Mouse (Mus musculus) hindbrain, embryonic 10.5 days (tissue): ENCODE measurements around the gene Tapbp. TPM values are rescaled to one million over a fixed set of nuclear protein-coding genes. Genes with fewer than 3 reads are reported as not detected.
A peak's percentile ranks its signal among the peaks of the same experiment; 100 is the strongest.

ENCODE experiments used
- DNase-seq: peaks from one replicate; pipeline ENCODE4 v3.0.0-alpha.2; 2017; ENCODE audit warnings: low spot score
- H3K27ac ChIP-seq: fragments of 300-500 bp; sonication (generic); 2 replicates; pipeline ENCODE4 v1.5.1; 2016; ENCODE audit warnings: mild to moderate bottlenecking, moderate library complexity
- H3K27me3 ChIP-seq: fragments of 300-500 bp; sonication (generic); 2 replicates; pipeline ENCODE4 v1.6.1; 2016; ENCODE audit warnings: mild to moderate bottlenecking; ENCODE audit not compliant: poor library complexity, insufficient read depth, severe bottlenecking
- H3K36me3 ChIP-seq: fragments of 300-500 bp; sonication (generic); 2 replicates; pipeline ENCODE4 v1.6.1; 2016; ENCODE audit warnings: mild to moderate bottlenecking, moderate library complexity
- H3K4me1 ChIP-seq: fragments of 300-500 bp; sonication (generic); replicated peaks from 2 replicates; pipeline ENCODE4 v1.6.1; 2016; ENCODE audit warnings: mild to moderate bottlenecking
- H3K4me3 ChIP-seq: fragments of 300-500 bp; sonication (generic); 2 replicates; pipeline ENCODE4 v1.5.1; 2016; ENCODE audit warnings: mild to moderate bottlenecking, moderate library complexity
- H3K9me3 ChIP-seq: fragments of 300-500 bp; sonication (generic); 2 replicates; pipeline ENCODE4 v1.6.1; 2016; ENCODE audit warnings: mild to moderate bottlenecking, moderate library complexity
- WGBS: fragments of 180-500 bp; shearing (Covaris S2); methylation state at CpG from one replicate; pipeline ENCODE4 v1.1.7; 2016; 5-methylcytosine and 5-hydroxymethylcytosine counted together
- polyA plus RNA-seq: library from polyadenylated mRNA; unstranded; fragments of >200 nt; fragmentation: Nextera tagmentation; extraction: Ambion mirVana; gene quantifications from 2 replicates; pipeline ENCODE4 v1.2.1, GENCODE M21; 2016

Tapbp gene
- polyA plus RNA-seq, 1 experiment from 2014 or later, result 17.2 TPM

DNA sequence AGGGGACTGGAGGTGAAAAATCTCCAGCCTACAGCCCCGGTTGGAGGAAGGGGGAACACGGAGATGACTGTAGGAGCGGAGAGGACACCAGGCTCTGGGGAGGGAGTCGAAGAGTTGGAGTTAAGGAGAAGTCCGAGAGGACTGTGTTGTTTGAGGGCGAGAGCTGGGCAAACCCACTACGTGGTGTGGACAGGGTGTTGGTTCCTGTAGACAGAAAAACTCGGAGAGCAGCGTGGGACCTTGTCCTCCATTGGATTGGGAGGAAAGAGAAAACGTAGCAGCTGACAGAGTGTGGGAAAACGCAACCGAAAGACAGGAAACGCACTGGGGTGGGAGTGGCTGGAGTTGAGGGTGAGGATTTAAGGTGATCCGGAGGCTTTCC lies 5.8 kb upstream of the Tapbp start:
- Histone ChIP-seq H3K27ac (peak overlapping the region; percentile 92), H3K36me3 (peaks cover 46% of the 10 kb centered on the region), H3K27me3 (no peaks in the 10 kb centered on the region), H3K4me1 (peaks cover 41% of the 10 kb centered on the region), H3K9me3 (no peaks in the 10 kb centered on the region), H3K4me3 (peak overlapping the region; percentile 95)
- DNase-seq, result no peak
- WGBS, result under 1% methylated on average over 14 of the region's 14 CpGs

DNA sequence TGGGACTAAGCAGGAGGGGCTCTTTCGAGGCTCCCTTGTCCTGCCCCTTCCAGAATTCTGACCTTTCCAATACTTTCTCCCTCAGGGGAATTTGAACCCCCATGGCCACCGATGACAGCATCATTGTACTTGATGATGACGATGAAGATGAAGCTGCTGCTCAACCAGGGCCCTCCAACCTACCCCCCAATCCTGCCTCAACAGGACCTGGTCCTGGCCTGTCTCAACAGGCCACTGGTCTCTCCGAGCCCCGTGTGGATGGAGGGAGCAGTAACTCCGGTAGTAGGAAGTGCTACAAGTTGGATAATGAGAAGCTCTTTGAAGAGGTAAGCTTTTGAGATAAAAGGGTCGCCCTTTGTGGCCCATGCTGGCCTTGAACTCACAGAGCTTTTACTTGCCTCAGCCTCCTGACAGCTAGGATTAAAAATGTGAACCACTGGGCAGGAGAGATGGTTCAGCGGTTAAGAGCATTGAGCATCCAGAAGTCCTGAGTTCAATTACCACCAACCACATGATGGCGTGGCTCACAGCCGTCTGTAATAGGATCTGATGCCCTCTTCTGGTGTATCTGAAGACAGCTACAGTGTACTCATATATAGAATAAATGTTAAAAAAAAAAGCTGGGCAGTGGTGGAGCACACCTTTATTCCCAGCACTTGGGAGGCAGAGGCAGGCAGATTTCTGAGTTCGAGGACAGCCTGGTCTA lies 5.2 kb upstream of the Tapbp start:
- WGBS, result 55% methylated on average over 11 of the region's 11 CpGs
- H3K27ac ChIP-seq, result peak overlapping the region; percentile 92; the same call in 1 of the 2 replicates
- H3K9me3 ChIP-seq, result no peaks in the 10 kb centered on the region
- H3K27me3 ChIP-seq, result no peaks in the 10 kb centered on the region
- no peak for DNase-seq
- peaks cover 50% of the 10 kb centered on the region for H3K36me3 ChIP-seq
- peaks cover 47% of the 10 kb centered on the region for H3K4me1 ChIP-seq
- peak overlapping the region; percentile 95 for H3K4me3 ChIP-seq

DNA sequence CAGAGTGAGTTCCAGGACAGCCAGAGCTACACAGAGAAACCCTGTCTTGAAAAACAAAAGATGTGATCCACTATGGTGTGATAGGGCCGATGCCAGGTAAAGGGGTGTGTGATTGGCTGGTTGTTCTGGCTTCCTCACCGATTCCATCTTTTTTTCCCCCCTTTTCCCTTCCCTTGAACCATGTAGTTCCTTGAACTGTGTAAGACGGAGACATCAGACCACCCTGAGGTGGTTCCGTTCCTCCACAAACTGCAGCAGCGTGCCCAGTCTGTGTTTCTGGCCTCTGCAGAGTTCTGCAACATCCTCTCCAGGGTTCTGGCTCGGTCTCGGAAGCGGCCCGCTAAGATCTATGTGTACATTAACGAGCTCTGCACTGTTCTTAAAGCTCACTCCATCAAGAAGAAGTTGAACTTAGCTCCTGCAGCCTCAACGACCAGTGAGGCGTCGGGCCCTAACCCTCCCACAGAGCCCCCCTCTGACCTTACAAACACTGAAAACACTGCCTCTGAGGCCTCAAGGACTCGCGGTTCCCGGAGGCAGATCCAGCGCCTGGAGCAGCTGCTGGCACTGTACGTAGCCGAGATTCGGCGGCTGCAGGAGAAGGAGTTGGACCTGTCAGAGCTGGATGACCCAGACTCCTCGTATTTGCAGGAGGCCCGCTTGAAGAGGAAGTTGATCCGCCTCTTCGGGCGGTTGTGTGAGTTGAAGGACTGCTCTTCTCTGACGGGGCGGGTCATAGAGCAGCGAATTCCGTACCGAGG lies 4.5 kb upstream of the Tapbp start:
- WGBS, result 94% methylated on average over 31 of the region's 31 CpGs
- Histone ChIP-seq H3K27me3 (no peaks in the 10 kb centered on the region), H3K36me3 (peaks cover 50% of the 10 kb centered on the region), H3K27ac (no peak overlapping the region), H3K4me3 (peak overlapping the region; percentile 7; the same call in 1 of the 2 replicates), H3K4me1 (peaks cover 51% of the 10 kb centered on the region), H3K9me3 (no peaks in the 10 kb centered on the region)
- DNase-seq, result no peak

DNA sequence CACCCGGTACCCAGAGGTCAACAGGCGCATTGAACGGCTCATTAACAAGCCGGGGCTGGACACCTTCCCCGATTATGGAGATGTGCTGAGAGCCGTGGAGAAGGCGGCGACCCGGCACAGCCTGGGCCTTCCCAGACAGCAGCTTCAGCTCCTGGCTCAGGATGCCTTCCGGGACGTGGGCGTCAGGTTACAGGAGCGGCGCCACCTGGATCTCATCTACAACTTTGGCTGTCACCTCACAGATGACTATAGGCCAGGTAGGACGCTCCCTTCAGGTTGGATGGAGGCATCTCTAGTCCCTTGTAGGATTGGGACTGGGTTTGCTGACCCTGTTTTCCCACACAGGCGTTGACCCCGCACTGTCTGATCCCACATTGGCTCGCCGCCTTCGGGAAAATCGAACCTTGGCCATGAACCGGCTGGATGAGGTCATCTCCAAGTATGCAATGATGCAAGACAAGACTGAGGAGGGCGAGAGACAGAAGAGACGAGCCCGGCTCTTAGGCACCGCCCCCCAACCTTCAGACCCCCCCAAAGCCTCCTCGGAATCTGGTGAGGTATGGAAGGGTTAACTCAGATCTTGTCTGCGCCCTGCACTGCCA lies 3.8 kb upstream of the Tapbp start:
- H3K27ac ChIP-seq, result no peak overlapping the region
- peak overlapping the region; percentile 5; the same call in 1 of the 2 replicates for H3K4me3 ChIP-seq
- WGBS, result 89% methylated on average over 28 of the region's 28 CpGs
- H3K9me3 ChIP-seq, result no peaks in the 10 kb centered on the region
- H3K4me1 ChIP-seq, result peaks cover 58% of the 10 kb centered on the region
- peaks cover 52% of the 10 kb centered on the region for H3K36me3 ChIP-seq
- no peak for DNase-seq
- H3K27me3 ChIP-seq, result no peaks in the 10 kb centered on the region

DNA sequence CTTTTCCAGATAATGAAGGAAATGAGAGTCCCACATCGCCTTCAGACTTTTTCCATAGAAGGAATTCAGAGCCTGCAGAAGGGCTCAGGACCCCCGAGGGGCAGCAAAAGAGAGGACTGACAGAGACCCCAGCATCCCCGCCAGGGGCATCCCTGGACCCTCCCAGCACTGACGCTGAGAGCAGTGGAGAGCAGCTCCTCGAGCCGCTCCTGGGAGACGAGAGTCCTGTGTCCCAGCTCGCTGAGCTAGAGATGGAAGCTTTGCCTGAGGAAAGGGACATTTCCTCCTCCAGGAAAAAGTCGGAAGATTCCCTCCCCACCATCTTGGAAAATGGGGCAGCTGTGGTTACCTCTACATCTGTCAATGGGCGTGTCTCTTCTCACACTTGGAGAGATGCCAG lies 2.4 kb upstream of the Tapbp start:
- H3K4me1 ChIP-seq, result peaks cover 64% of the 10 kb centered on the region

DNA sequence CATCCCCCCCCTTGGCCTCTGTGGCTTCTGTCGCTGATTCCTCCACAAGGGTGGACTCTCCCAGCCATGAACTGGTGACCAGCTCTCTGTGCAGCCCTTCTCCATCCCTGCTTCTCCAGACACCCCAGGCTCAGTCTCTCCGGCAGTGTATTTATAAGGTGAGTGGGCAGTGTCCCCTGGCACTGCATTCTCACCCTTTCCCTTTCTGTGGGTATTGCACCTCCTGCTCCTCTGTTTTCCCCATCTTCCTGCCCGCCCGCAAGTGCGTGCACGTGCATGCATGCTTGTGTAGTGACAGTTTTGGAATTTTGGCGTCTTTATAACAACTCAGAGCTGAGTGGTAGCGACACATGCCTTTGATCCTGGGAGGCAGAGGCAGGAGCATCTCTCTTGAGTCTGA lies 1.8 kb upstream of the Tapbp start:
- WGBS, result 93% methylated on average over 8 of the region's 8 CpGs
- Histone ChIP-seq H3K36me3 (peaks cover 70% of the 10 kb centered on the region), H3K4me1 (peaks cover 64% of the 10 kb centered on the region), H3K27ac (no peak overlapping the region), H3K4me3 (0 out of 2 replicates have a peak overlapping the region, but pooled peaks have one; percentile 2), H3K9me3 (0 out of 2 replicates have a peak, but pooled peaks cover 2% of the 10 kb centered on the region), H3K27me3 (0 out of 2 replicates have a peak, but pooled peaks cover 16% of the 10 kb centered on the region)
- DNase-seq, result no peak

More for the DNA sequence above, 2.4 kb upstream of the Tapbp start:
- H3K27me3 ChIP-seq, result 0 out of 2 replicates have a peak, but pooled peaks cover 10% of the 10 kb centered on the region
- DNase-seq, result no peak
- H3K9me3 ChIP-seq, result 0 out of 2 replicates have a peak, but pooled peaks cover 2% of the 10 kb centered on the region
- no peak overlapping the region for H3K4me3 ChIP-seq
- peaks cover 65% of the 10 kb centered on the region for H3K36me3 ChIP-seq
- WGBS, result 93% methylated on average over 10 of the region's 10 CpGs
- H3K27ac ChIP-seq, result no peak overlapping the region

DNA sequence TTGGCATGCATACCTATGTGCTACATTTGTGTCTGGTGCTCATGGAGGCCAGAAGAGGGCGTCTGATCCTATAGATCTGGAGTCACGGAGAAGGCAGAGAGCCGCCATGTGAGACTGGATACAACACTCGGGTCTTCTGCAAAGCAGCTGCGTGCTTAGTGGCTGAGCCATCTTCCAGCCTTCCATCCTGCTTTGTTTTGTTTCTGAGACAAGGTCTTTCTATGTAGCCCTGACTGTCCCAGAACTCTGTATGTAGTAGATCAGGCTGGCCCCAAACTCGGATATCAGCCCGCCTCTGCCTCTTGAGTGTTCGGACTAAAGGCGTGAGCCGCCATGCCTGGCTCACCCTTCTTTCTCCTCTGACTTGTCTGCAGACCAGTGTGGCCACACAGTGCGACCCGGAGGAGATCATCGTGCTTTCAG lies 719 bp upstream of the Tapbp start:
- Histone ChIP-seq H3K4me3 (peak overlapping the region; percentile 79), H3K27ac (no peak overlapping the region)
- WGBS, result 69% methylated on average over 13 of the region's 13 CpGs

DNA sequence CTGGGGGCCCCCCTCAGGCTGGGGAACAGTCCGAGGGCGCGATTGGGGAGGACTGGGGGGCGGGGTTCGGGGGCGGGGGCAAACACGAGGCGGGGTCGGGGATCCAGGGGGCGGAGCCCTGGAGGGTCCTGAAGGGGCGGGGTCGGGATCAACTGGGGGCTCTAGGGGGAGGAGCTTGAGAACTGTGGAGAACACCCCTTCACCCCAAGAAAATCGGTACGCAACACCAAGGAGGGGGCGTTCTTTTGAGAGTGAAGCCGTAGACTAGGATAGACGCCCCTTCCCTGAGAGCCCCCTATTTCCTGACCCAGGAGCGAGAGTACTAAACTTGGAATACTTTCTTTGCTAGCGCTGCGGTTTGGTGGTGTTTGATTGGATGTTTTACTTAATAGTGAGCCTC lies 595 bp downstream of the Tapbp start:
- H3K36me3 ChIP-seq, result peaks cover 60% of the 10 kb centered on the region
- no peak for DNase-seq
- peaks cover 74% of the 10 kb centered on the region for H3K4me1 ChIP-seq
- peak overlapping the region; percentile 79 for H3K4me3 ChIP-seq
- 0 out of 2 replicates have a peak, but pooled peaks cover 2% of the 10 kb centered on the region for H3K9me3 ChIP-seq
- 1% methylated on average over 20 of the region's 20 CpGs for WGBS
- H3K27ac ChIP-seq, result peak overlapping the region; percentile 96
- 0 out of 2 replicates have a peak, but pooled peaks cover 17% of the 10 kb centered on the region for H3K27me3 ChIP-seq

More for the DNA sequence above, 719 bp upstream of the Tapbp start:
- peaks cover 70% of the 10 kb centered on the region for H3K36me3 ChIP-seq
- 0 out of 2 replicates have a peak, but pooled peaks cover 17% of the 10 kb centered on the region for H3K27me3 ChIP-seq
- no peak for DNase-seq
- H3K9me3 ChIP-seq, result 0 out of 2 replicates have a peak, but pooled peaks cover 2% of the 10 kb centered on the region
- H3K4me1 ChIP-seq, result peaks cover 70% of the 10 kb centered on the region

DNA sequence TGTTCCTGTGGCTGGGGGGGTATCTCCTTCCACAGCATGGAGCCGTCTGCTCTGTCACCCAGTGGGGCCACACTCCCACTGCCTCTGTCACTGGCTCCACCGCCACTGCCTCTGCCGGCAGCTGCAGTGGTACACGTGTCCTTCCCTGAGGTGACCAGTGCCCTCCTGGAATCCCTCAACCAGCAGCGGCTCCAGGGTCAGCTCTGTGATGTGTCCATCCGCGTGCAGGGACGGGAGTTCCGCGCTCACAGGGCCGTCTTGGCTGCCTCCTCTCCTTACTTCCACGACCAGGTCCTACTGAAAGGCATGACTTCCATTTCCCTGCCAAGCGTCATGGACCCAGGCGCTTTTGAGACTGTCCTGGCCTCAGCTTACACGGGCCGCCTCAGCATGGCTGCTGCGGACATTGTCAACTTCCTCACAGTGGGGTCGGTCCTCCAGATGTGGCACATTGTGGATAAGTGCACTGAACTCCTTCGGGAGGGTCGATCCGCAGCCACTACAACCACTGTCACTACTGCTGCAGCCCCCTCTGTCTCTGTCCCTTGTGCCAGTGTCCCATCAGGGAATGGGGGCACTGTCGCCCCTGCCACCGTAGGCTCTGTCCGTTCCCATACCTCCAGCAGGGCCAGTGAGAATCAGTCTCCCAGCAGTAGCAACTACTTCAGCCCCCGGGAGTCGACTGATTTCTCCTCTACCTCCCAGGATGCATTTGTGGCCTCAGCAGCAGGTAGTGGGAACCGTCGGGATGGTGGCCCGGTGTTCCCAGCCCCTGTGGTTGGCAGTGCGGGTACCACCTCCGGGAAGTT lies 1.4 kb downstream of the Tapbp start:
- Histone ChIP-seq H3K27me3 (0 out of 2 replicates have a peak, but pooled peaks cover 17% of the 10 kb centered on the region), H3K4me1 (peaks cover 71% of the 10 kb centered on the region), H3K27ac (peak overlapping the region; percentile 46; the same call in 1 of the 2 replicates), H3K4me3 (peak overlapping the region; percentile 79), H3K36me3 (peaks cover 52% of the 10 kb centered on the region), H3K9me3 (0 out of 2 replicates have a peak, but pooled peaks cover 2% of the 10 kb centered on the region)
- no peak for DNase-seq
- WGBS, result 74% methylated on average over 31 of the region's 31 CpGs

DNA sequence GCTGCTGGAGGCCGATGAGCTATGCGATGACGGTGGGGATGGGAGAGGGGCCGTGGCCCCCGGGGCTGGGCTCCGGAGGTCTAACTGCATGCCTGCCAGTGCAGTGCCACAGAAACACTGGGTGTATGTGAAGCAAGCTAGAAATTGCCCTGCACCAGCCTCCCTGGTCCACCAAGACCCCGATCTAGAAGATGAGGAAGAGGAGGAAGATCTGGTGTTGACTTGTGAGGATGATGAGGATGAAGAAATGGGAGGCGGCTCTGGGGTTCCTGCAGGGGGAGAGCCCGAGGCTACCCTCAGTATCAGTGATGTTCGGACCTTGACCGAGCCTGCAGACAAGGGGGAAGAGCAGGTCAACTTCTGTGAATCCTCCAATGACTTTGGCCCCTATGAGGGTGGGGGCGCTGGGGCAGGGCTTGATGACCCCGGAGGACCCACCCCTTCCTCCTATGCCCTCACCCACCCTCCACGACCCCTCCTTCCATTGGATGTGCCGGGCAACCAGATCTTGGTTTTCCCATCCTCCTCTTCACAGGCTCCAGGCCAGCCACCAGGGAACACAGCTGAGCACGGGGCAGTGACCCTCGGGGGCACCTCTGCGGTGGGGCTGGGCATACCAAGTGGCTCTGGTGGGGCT lies 2.1 kb downstream of the Tapbp start:
- 85% methylated on average over 18 of the region's 18 CpGs for WGBS

More for the DNA sequence above, 2.1 kb downstream of the Tapbp start:
- H3K27me3 ChIP-seq, result 0 out of 2 replicates have a peak, but pooled peaks cover 17% of the 10 kb centered on the region
- no peak for DNase-seq
- H3K36me3 ChIP-seq, result peaks cover 45% of the 10 kb centered on the region
- H3K4me1 ChIP-seq, result peaks cover 70% of the 10 kb centered on the region
- no peak overlapping the region for H3K27ac ChIP-seq
- 0 out of 2 replicates have a peak, but pooled peaks cover 2% of the 10 kb centered on the region for H3K9me3 ChIP-seq
- peak overlapping the region; percentile 79 for H3K4me3 ChIP-seq
